Mouse (Mus musculus): ENCODE measurements around the gene Zcchc4.

DNA sequence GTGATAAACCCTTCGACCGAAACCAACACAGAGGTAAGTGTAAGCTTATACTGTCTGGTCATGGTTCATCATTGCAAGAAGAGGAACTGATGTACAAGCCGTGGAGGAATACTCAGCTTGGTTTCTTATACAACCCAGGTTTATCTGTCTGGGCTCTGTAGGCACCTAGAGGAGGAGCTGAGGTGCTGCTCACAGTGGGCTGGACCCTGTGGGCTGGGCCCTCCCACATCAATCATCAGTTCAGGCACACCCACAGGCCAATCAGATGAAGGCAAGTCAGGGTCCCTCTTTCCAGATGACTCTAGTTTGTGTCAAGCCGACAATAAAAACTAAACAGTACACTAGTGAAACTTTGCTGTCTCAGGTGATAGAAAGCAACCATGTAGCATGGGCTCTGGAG is 42.4 kb upstream of the Zcchc4 start:
- TF ChIP-seq POLR2AphosphoS2 (IDR thresholded peaks at IDR 0.05; ENCODE audit: insufficient read length, low read depth) (no peak), POLR2A (IDR thresholded peaks at IDR 0.05; ENCODE audit: insufficient read length, low read depth) (no peak), TCF12 (IDR thresholded peaks at IDR 0.05; ENCODE audit: insufficient read depth, poor library complexity, severe bottlenecking) (no peak), USF1 (IDR thresholded peaks at IDR 0.05; ENCODE audit: low read depth) (no peak), MYOD1 (IDR thresholded peaks at IDR 0.05; ENCODE audit: control insufficient read depth in 1 of 3, insufficient read length in 2 of 3, low read depth in 2 of 3) (no peak), MAX (IDR thresholded peaks at IDR 0.05; ENCODE audit: low read depth) (no peak), E2F4 (IDR thresholded peaks at IDR 0.05; ENCODE audit: insufficient read depth) (no peak), CEBPB (IDR thresholded peaks at IDR 0.05; ENCODE audit: insufficient read depth, poor library complexity, severe bottlenecking) (no peak), MYOG (IDR thresholded peaks at IDR 0.05; ENCODE audit: control insufficient read depth in 1 of 3, insufficient read depth in 1 of 3, insufficient read length in 2 of 3, low read depth in 2 of 3) (no peak), TCF3 (IDR thresholded peaks at IDR 0.05; ENCODE audit: insufficient read length, low read depth) (no peak), REST (IDR thresholded peaks at IDR 0.05; ENCODE audit: insufficient read depth, insufficient read length) (no peak)
